Mouse (Mus musculus) heart, embryonic 12.5 days (tissue): ENCODE data around the gene Ckb. TPM values are rescaled to one million over a fixed set of nuclear protein-coding genes. Genes with fewer than 3 reads are reported as not detected.

ENCODE experiments used
- ATAC-seq: fragments of 200-750 bp; cut with Nextera tagmentation; 2 replicates; pipeline ENCODE4 v1.8.0; 2017; ENCODE audit warnings: moderate TSS enrichment, moderate library complexity; ENCODE audit not compliant: insufficient number of reproducible peaks, low FRiP score
- H3K27ac ChIP-seq: fragments of 300-500 bp; sonication (generic); 2 replicates; pipeline ENCODE4 v1.5.1; 2016; ENCODE audit warnings: mild to moderate bottlenecking, moderate library complexity; ENCODE audit not compliant: poor library complexity, severe bottlenecking
- H3K27me3 ChIP-seq: fragments of 300-500 bp; sonication (generic); replicated peaks from 2 replicates; pipeline ENCODE4 v1.6.1; 2016; ENCODE audit warnings: mild to moderate bottlenecking, moderate library complexity
- H3K36me3 ChIP-seq: fragments of 300-500 bp; sonication (generic); 2 replicates; pipeline ENCODE4 v1.6.1; 2016; ENCODE audit warnings: mild to moderate bottlenecking, moderate library complexity
- H3K4me1 ChIP-seq: fragments of 300-500 bp; sonication (generic); replicated peaks from 2 replicates; pipeline ENCODE4 v1.6.1; 2016; ENCODE audit warnings: mild to moderate bottlenecking
- H3K4me2 ChIP-seq: fragments of 300-500 bp; sonication (generic); 2 replicates; pipeline ENCODE4 v1.6.1; 2016; ENCODE audit warnings: mild to moderate bottlenecking, moderate library complexity
- H3K4me3 ChIP-seq: fragments of 300-500 bp; sonication (generic); 2 replicates; pipeline ENCODE4 v1.5.1; 2016; ENCODE audit warnings: mild to moderate bottlenecking
- H3K9ac ChIP-seq: fragments of 300-500 bp; sonication (generic); 2 replicates; pipeline ENCODE4 v1.6.1; 2016; ENCODE audit warnings: mild to moderate bottlenecking, moderate library complexity
- H3K9me3 ChIP-seq: fragments of 300-500 bp; sonication (generic); replicated peaks from 2 replicates; pipeline ENCODE4 v1.6.1; 2016; ENCODE audit warnings: mild to moderate bottlenecking, moderate library complexity
- WGBS: fragments of 180-500 bp; shearing (Covaris S2); methylation state at CpG from one replicate; pipeline ENCODE4 v1.1.7; 2016; 5-methylcytosine and 5-hydroxymethylcytosine counted together
- polyA plus RNA-seq: library from polyadenylated mRNA; unstranded; fragments of >200 nt; fragmentation: Nextera tagmentation; extraction: Ambion mirVana; gene quantifications from 2 replicates; pipeline ENCODE4 v1.2.1, GENCODE M21; 2016

The Ckb gene
- polyA plus RNA-seq, 1 experiment from 2014 or later = 363 TPM

GRCm38 (mm10) chr12:111677882-111678669, 5.9 kb upstream of the Ckb start, which contains the start of gene Trmt61a:
Trmt61a (plus strand) TSS chr12:111678105.
- Histone ChIP-seq H3K27me3 (peaks cover 1% of the 10 kb centered on the region; the same call in 1 of the 2 replicates), H3K4me1 (peaks cover 62% of the 10 kb centered on the region), H3K4me2 (peak within 1 kb of the TSS; percentile 93), H3K27ac (peak within 1 kb of the TSS; percentile 99), H3K9ac (peak within 1 kb of the TSS; percentile 83), H3K4me3 (peak within 1 kb of the TSS; percentile 92), H3K36me3 (peaks cover 16% of the 10 kb centered on the region), H3K9me3 (no peaks in the 10 kb centered on the region)
- ATAC-seq = peak; percentile 86
- under 1% methylated on average over 51 of the region's 51 CpGs for WGBS

DNA sequence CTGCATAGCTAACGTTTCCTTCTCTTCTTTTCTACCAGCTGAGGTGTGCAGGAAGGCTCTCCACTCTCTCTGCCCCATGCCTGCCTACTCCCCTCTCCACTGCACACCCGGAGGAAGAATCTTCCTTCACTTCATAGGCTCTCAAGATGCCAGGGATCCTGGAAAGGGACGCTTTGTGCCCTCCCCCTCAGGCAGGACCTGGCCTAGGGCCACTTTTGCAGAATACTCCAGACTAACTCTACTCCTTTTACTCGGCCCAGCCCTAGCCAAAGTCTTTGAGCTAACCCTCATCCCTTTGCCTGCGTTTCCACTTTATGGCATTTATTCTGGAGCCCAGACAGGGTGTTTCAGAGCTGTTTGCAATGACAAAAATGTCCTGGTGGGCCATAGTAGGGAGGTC, 5.3 kb upstream of the Ckb start:
- Histone ChIP-seq H3K9ac (peak overlapping the region; percentile 83), H3K27ac (peak overlapping the region; percentile 99), H3K36me3 (peaks cover 16% of the 10 kb centered on the region), H3K4me3 (peak overlapping the region; percentile 92), H3K9me3 (no peaks in the 10 kb centered on the region), H3K4me2 (peak overlapping the region; percentile 93), H3K27me3 (peaks cover 5% of the 10 kb centered on the region; the same call in 1 of the 2 replicates), H3K4me1 (peaks cover 62% of the 10 kb centered on the region)
- ATAC-seq = peak; percentile 9; the same call in 1 of the 2 replicates
- 13% methylated on average over 5 of the region's 5 CpGs for WGBS

- Histone ChIP-seq H3K27me3 (peaks cover 5% of the 10 kb centered on the region; the same call in 1 of the 2 replicates), H3K9me3 (no peaks in the 10 kb centered on the region), H3K4me2 (no peak overlapping the region), H3K27ac (no peak overlapping the region), H3K9ac (peak overlapping the region; percentile 8; the same call in 1 of the 2 replicates), H3K4me3 (no peak overlapping the region), H3K36me3 (peaks cover 9% of the 10 kb centered on the region), H3K4me1 (peaks cover 57% of the 10 kb centered on the region)
- WGBS = 78% methylated on average over 6 of the region's 6 CpGs
- ATAC-seq = no peak
Measured at GRCm38 (mm10) chr12:111675797-111676580, 3.9 kb upstream of the Ckb start.

- peak overlapping the region; percentile 6; the same call in 1 of the 2 replicates for H3K27ac ChIP-seq
- no peak overlapping the region for H3K4me2 ChIP-seq
- 8% methylated on average over 2 of the region's 2 CpGs for WGBS
- peaks cover 5% of the 10 kb centered on the region; the same call in 1 of the 2 replicates for H3K36me3 ChIP-seq
- peaks cover 9% of the 10 kb centered on the region; the same call in 1 of the 2 replicates for H3K27me3 ChIP-seq
- no peak for ATAC-seq
- peaks cover 67% of the 10 kb centered on the region for H3K4me1 ChIP-seq
- H3K9ac ChIP-seq = no peak overlapping the region
- no peak overlapping the region for H3K4me3 ChIP-seq
- no peaks in the 10 kb centered on the region for H3K9me3 ChIP-seq
Measured at GRCm38 (mm10) chr12:111674850-111675486, 2.8 kb upstream of the Ckb start.

- peaks cover 73% of the 10 kb centered on the region for H3K4me1 ChIP-seq
- no peaks in the 10 kb centered on the region for H3K9me3 ChIP-seq
- peak overlapping the region; percentile 91 for H3K4me2 ChIP-seq
- no peak overlapping the region for H3K27ac ChIP-seq
- peak overlapping the region; percentile 52 for H3K9ac ChIP-seq
- H3K27me3 ChIP-seq = peaks cover 9% of the 10 kb centered on the region; the same call in 1 of the 2 replicates
- 7% methylated on average over 12 of the region's 12 CpGs for WGBS
- peaks cover 14% of the 10 kb centered on the region; the same call in 1 of the 2 replicates for H3K36me3 ChIP-seq
- peak overlapping the region; percentile 71 for H3K4me3 ChIP-seq
- ATAC-seq = no peak
Measured at GRCm38 (mm10) chr12:111672581-111672980, 443 bp upstream of the Ckb start.

DNA sequence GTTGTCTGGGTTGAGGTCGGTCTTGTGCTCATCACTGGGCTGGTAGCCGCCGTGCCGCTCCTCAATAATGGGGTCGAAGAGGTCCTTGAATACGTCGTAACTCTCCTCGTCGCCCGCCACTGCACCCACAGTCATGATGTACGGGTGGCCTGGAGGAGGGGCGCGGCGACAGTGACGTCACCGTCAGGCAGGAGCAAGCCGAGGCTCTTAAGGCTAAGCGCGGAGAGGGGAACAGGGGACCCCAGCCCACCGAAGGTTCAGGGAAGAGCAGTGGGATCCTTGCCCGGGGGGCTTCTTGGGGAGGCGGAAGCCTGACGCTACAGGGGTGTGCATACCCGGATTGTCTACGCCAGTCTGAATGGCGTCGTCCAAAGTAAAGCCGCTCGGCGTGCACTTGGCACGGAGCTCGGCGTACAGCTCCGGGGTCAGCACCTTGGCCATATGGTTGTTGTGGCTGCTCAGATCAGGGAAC, 671 bp downstream of the Ckb start:
- under 1% methylated on average over 34 of the region's 34 CpGs for WGBS
- Histone ChIP-seq H3K9ac (peak overlapping the region; percentile 76), H3K4me3 (peak overlapping the region; percentile 71), H3K9me3 (no peaks in the 10 kb centered on the region), H3K27me3 (peaks cover 9% of the 10 kb centered on the region; the same call in 1 of the 2 replicates), H3K4me1 (peaks cover 66% of the 10 kb centered on the region), H3K4me2 (peak overlapping the region; percentile 91), H3K36me3 (peaks cover 14% of the 10 kb centered on the region; the same call in 1 of the 2 replicates), H3K27ac (peak overlapping the region; percentile 33; the same call in 1 of the 2 replicates)
- no peak for ATAC-seq

DNA sequence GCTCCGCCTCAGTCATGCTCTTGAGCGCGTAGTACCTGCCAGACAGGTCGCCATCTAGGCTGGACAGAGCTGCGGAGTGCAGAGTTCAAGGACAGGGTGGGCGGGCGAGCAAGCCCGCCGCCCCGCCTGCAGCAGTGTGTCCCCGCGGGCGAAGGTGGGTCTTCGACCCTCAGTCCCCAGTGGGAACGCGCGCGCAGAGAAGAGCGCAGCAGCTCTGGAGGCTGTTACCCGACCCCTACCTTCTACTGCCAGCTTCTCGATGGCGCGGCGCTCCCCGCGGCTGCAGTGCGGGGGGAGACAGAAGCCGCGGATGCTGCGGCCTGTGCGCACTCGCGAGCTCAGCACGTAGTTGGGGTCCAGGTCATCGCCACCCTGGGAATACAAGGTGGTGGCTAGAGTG, 1.2 kb downstream of the Ckb start:
- H3K4me1 ChIP-seq = peaks cover 71% of the 10 kb centered on the region
- H3K27me3 ChIP-seq = peaks cover 9% of the 10 kb centered on the region; the same call in 1 of the 2 replicates
- 0 out of 2 replicates have a peak overlapping the region, but pooled peaks have one; percentile 8 for H3K27ac ChIP-seq
- under 1% methylated on average over 35 of the region's 35 CpGs for whole genome bisulfite sequencing
- ATAC-seq = peak; percentile 3; the same call in 1 of the 2 replicates
- peaks cover 14% of the 10 kb centered on the region; the same call in 1 of the 2 replicates for H3K36me3 ChIP-seq
- no peaks in the 10 kb centered on the region for H3K9me3 ChIP-seq
- H3K4me2 ChIP-seq = peak overlapping the region; percentile 91
- H3K4me3 ChIP-seq = peak overlapping the region; percentile 71
- peak overlapping the region; percentile 76 for H3K9ac ChIP-seq

- ATAC-seq = peak; percentile 23
- H3K36me3 ChIP-seq = peaks cover 14% of the 10 kb centered on the region; the same call in 1 of the 2 replicates
- H3K4me2 ChIP-seq = peak overlapping the region; percentile 91
- peak overlapping the region; percentile 76 for H3K9ac ChIP-seq
- H3K9me3 ChIP-seq = no peaks in the 10 kb centered on the region
- 9% methylated on average over 29 of the region's 29 CpGs for WGBS
- H3K4me1 ChIP-seq = peaks cover 74% of the 10 kb centered on the region
- peaks cover 9% of the 10 kb centered on the region; the same call in 1 of the 2 replicates for H3K27me3 ChIP-seq
- no peak overlapping the region for H3K27ac ChIP-seq
- peak overlapping the region; percentile 71 for H3K4me3 ChIP-seq
Measured at GRCm38 (mm10) chr12:111670371-111670971, 1.7 kb downstream of the Ckb start.

DNA sequence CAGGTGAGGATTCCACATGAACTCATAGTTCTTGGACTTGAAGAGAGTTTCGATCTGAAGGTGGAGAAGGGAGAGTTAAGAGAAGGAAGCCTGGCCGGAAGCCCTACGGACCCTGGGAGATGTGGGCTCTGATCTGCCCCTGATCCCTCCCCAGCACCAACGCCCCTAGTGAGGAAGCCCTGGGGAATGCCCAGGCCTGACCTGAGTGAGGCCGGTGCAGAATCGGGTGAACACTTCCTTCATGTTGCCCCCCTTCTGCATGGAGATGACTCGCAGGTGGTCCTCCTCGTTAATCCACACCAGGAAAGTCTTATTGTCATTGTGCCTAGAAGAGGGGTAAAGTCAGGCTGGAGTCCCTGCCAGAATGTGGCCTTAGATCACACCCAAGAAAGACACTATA, 2.2 kb downstream of the Ckb start:
- Histone ChIP-seq H3K4me2 (peak overlapping the region; percentile 91), H3K4me1 (peaks cover 74% of the 10 kb centered on the region), H3K9ac (peak overlapping the region; percentile 76; the same call in 1 of the 2 replicates), H3K4me3 (no peak overlapping the region), H3K9me3 (no peaks in the 10 kb centered on the region), H3K36me3 (peaks cover 16% of the 10 kb centered on the region; the same call in 1 of the 2 replicates), H3K27me3 (peaks cover 9% of the 10 kb centered on the region; the same call in 1 of the 2 replicates), H3K27ac (no peak overlapping the region)
- no peak for ATAC-seq
- WGBS = 59% methylated on average over 8 of the region's 8 CpGs
